Mouse (Mus musculus): ENCODE data around the gene C87414. TPM values are rescaled to one million over a fixed set of nuclear protein-coding genes. Genes with fewer than 3 reads are reported as not detected.
"Not testable (repeated sequence)": the region's sequence is repeated elsewhere in the genome, so short reads cannot be mapped to it uniquely, and the experiment has no call there.

Gene C87414
- total RNA-seq (2021), result not detected in 2 replicates
- long read RNA-seq, result 0 reads

- DNase-seq, result not testable (repeated sequence)
Observed at GRCm38 (mm10) chr5:93671451-93671850, at the start of gene C87414. TSS of gene C87414 (minus strand) at chr5:93671551.

DNA sequence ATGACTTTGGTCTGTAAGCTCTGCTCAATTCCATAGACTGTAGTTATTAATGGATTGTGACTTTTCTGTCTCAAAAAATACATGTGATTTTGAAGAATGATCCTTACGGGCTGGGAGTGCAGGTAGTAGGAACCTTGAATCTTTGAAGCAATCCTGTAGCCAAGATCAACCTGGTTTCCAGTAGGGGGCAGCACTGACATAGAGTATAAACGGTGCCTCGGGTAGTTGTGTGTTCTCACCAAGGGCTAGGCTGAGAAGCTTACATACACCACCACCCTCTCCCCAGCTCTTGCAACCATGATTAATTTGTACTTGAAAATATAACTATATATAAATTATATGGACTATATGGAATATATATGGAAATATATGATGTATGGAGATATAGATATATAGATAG is 13.3 kb upstream of the C87414 start:
- DNase-seq, result peak; percentile 2

Other genes with a start within 250 kb of the C87414 start
- not detected in 2 replicates for gene Gm16427, start 131.4 kb downstream of the C87414 start, total RNA-seq (2021)
- gene Gm7792, start 172.2 kb upstream of the C87414 start, total RNA-seq (2021), result not detected in 2 replicates

All from adrenal gland, postnatal 25 days (tissue).